Mouse (Mus musculus) lung, embryonic 16.5 days (tissue): ENCODE data around the gene Zfp108. TPM values are rescaled to one million over a fixed set of nuclear protein-coding genes. Genes with fewer than 3 reads are reported as not detected.

Experiments used
- ATAC-seq: fragments of 200-750 bp; cut with Nextera tagmentation; 2 replicates; pipeline ENCODE4 v1.8.0; 2017; ENCODE audit warnings: low read depth, mild to moderate bottlenecking, moderate library complexity
- H3K27ac ChIP-seq: fragments of 300-500 bp; sonication (generic); 2 replicates; pipeline ENCODE4 v1.5.1; 2014; ENCODE audit warnings: mild to moderate bottlenecking, control low read depth, low read length
- H3K27me3 ChIP-seq: fragments of 300-500 bp; sonication (generic); 2 replicates; pipeline ENCODE4 v1.6.1; 2014; ENCODE audit warnings: low read depth, low read length, mixed read lengths; ENCODE audit not compliant: control insufficient read depth, insufficient read depth
- H3K36me3 ChIP-seq: fragments of 300-500 bp; sonication (generic); 2 replicates; pipeline ENCODE4 v1.6.1; 2014; ENCODE audit warnings: low read length; ENCODE audit not compliant: control insufficient read depth, insufficient read depth
- H3K4me1 ChIP-seq: fragments of 300-500 bp; sonication (generic); replicated peaks from 2 replicates; pipeline ENCODE4 v1.6.1; 2014; ENCODE audit warnings: low read length, mixed read lengths; ENCODE audit not compliant: control insufficient read depth, insufficient read depth
- H3K4me2 ChIP-seq: fragments of 300-500 bp; sonication (generic); 2 replicates; pipeline ENCODE4 v1.6.1; 2014; ENCODE audit warnings: low read depth, low read length, control low read depth
- H3K4me3 ChIP-seq: fragments of 300-500 bp; sonication (generic); 2 replicates; pipeline ENCODE4 v1.5.1; 2014; ENCODE audit warnings: mild to moderate bottlenecking, low read length, control low read depth
- H3K9ac ChIP-seq: fragments of 300-500 bp; sonication (generic); 2 replicates; pipeline ENCODE4 v1.6.1; 2014; ENCODE audit warnings: low read length, control low read depth
- H3K9me3 ChIP-seq: fragments of 300-500 bp; sonication (generic); 2 replicates; pipeline ENCODE4 v1.6.1; 2016; ENCODE audit warnings: low read length; ENCODE audit not compliant: control insufficient read depth
- WGBS: fragments of 180-500 bp; shearing (Covaris S2); extraction: QIAGEN DNeasy Blood & Tissue Kit; methylation state at CpG from one replicate; pipeline ENCODE4 v1.1.7; 2014; 5-methylcytosine and 5-hydroxymethylcytosine counted together
- polyA plus RNA-seq: library from polyadenylated mRNA; unstranded; fragments of >200 nt; fragmentation: Nextera tagmentation; extraction: Ambion mirVana; gene quantifications from 2 replicates; pipeline ENCODE4 v1.2.1, GENCODE M21; 2015

The Zfp108 gene
- polyA plus RNA-seq, 1 experiment from 2014 or later, result 3.5 TPM

DNA sequence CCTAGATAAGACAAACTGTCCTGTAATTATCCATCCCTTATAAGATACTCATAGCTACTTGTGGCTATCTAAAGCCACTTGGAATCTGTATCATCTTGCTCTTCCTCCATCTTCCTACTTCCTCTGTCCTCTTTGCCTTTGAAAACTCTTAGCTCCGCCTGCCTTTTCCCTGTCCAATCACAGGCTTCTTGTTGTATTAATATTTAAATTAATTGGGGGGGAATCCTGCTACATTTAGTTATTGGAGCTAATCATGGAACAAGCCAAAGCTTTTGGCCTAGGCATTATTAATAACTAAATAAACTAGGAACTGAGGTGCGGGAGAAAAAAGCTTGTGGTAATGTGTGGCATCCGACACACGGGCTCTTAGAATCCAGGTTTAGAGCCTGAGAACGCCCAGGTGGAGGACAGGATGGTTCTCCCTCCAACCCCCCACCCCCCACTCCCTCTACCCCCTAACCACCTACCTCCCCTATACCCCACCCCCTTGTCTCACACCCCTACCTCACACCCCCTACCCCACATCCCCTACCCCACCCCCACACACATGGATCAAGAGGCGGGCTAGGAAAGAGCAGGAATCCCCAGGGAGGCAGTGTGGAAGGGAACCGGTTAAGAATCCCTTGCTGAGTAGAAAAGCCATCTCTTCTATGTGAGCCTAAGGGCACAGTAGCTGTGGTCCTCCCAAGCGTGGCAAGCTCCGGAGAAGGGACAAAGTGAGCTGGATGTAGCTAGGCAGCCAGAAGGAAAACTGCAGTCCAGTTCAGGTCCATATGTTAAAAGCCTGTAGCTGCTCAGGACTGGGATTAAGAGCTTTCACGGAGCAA lies 25.6 kb downstream of the Zfp108 start:
- whole genome bisulfite sequencing, result 52% methylated on average over 10 of the region's 10 CpGs
- H3K27ac ChIP-seq, result no peak overlapping the region
- H3K9me3 ChIP-seq, result no peaks in the 10 kb centered on the region
- H3K4me1 ChIP-seq, result no peaks in the 10 kb centered on the region
- H3K4me3 ChIP-seq, result no peak overlapping the region
- H3K27me3 ChIP-seq, result no peaks in the 10 kb centered on the region
- no peak for ATAC-seq
- peaks cover 6% of the 10 kb centered on the region; the same call in 1 of the 2 replicates for H3K36me3 ChIP-seq
- no peak overlapping the region for H3K9ac ChIP-seq
- no peak overlapping the region for H3K4me2 ChIP-seq

DNA sequence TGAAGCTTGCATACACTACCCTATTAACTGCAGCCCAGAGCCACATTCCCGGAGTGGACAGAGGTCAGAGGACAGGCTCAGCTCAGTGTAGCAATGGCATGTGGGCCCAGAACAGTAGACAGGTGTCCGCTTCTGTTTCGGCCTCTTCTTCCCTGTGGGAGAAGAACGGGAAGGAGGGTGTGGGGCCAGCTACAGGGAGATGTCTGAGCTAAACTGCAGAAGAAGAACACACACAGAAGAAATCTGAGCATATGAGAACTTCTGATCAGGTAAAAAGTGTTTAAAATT lies 26.2 kb downstream of the Zfp108 start:
- Histone ChIP-seq H3K9ac (no peak overlapping the region), H3K9me3 (no peaks in the 10 kb centered on the region), H3K27me3 (no peaks in the 10 kb centered on the region), H3K4me1 (no peaks in the 10 kb centered on the region), H3K27ac (no peak overlapping the region), H3K4me3 (no peak overlapping the region), H3K4me2 (no peak overlapping the region), H3K36me3 (peaks cover 5% of the 10 kb centered on the region; the same call in 1 of the 2 replicates)
- ATAC-seq, result no peak
- 46% methylated on average over 4 of the region's 4 CpGs for WGBS

DNA sequence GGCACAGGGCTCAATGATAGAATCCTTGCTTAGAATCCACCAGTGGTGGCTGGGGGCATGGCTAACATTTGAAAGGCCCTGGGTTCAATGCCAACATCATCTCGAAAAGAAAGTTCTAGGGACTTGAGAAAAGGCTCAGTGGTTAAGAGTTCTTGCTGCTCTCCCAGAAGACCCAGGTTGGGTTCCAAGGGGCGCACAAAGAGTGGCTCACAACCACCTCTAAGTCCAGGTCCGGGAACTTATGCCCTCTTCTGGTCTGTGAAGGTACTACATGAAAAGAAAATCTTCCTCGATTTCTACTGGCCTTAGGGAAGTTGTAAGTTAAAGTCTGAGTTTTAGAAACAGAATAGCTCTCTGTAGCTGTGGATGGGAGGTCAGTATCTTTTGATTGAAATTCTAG lies 31.5 kb downstream of the Zfp108 start:
- H3K9ac ChIP-seq, result no peak overlapping the region
- H3K9me3 ChIP-seq, result no peaks in the 10 kb centered on the region
- no peak overlapping the region for H3K4me3 ChIP-seq
- H3K4me1 ChIP-seq, result no peaks in the 10 kb centered on the region
- no peak overlapping the region for H3K27ac ChIP-seq
- peaks cover 21% of the 10 kb centered on the region for H3K36me3 ChIP-seq
- H3K4me2 ChIP-seq, result no peak overlapping the region
- ATAC-seq, result no peak
- H3K27me3 ChIP-seq, result no peaks in the 10 kb centered on the region
- 50% methylated on average over 4 of the region's 4 CpGs for WGBS

DNA sequence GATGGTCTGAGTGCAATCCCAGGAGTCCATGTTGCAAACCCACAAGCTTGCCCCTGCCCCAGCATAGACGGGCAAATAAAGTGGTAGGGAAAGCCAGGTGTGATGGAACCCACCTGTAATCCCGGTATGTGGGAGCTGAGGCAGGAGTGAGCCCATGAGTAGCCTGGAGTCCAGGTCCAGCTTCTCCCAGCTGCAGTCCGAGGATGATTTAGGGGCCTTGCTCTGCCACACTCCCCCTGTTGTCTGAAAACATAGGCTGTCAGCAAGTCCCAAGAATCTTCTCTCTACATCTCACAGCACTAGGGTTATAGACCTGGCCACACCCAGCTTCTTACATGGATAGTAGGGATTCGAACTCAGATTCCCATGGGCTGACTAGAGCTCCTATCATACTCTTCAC lies 32.3 kb downstream of the Zfp108 start:
- no peak overlapping the region for H3K27ac ChIP-seq
- no peak overlapping the region for H3K9ac ChIP-seq
- no peaks in the 10 kb centered on the region for H3K4me1 ChIP-seq
- 80% methylated on average over 4 of the region's 4 CpGs for WGBS
- no peaks in the 10 kb centered on the region for H3K9me3 ChIP-seq
- H3K36me3 ChIP-seq, result peaks cover 30% of the 10 kb centered on the region
- H3K4me2 ChIP-seq, result no peak overlapping the region
- no peaks in the 10 kb centered on the region for H3K27me3 ChIP-seq
- no peak overlapping the region for H3K4me3 ChIP-seq
- no peak for ATAC-seq

DNA sequence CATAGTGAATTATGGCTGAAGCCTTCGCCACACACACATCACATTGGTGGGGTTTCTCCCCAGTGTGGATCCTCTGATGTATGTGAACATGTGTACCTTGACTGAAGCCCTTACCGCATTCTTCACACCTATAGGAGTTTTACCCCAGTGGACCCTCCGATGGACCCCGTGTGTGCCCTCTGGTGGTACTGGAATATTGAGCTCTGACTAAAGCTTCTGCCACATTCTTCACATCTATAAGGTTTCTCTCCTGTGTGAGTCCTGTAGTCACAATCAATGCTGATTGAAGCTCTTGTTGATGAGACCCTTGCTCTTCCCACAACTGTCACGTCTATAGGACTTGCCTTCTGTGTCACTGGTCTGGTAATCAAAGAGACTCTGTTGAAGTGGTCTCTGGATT lies 33.1 kb downstream of the Zfp108 start:
- 79% methylated on average over 5 of the region's 5 CpGs for WGBS

DNA sequence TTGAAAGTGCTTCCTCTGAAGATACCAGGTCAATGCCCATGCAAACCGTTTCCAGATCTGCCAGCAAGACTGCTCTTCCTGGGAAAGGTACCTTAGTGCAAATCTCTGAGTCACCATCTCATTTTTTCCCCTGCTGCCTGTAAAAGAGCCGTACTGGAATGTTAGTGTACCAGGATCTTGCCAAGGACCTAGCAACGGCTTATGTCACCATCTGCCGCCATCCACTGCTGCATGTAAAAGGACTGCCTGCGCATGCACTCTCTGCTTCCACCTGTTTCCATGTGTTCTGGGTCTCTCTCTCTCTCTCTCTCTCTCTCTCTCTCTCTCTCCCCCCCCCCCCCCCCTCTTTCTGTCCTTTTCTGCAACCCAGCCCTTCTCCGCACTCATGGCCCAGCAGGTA lies 33.9 kb downstream of the Zfp108 start:
- H3K36me3 ChIP-seq, result peaks cover 43% of the 10 kb centered on the region
- ATAC-seq, result no peak
- no peak overlapping the region for H3K4me3 ChIP-seq
- H3K4me2 ChIP-seq, result no peak overlapping the region
- 84% methylated on average over 6 of the region's 6 CpGs for WGBS
- no peak overlapping the region for H3K9ac ChIP-seq
- H3K4me1 ChIP-seq, result no peaks in the 10 kb centered on the region
- H3K27me3 ChIP-seq, result no peaks in the 10 kb centered on the region
- no peaks in the 10 kb centered on the region for H3K9me3 ChIP-seq
- H3K27ac ChIP-seq, result no peak overlapping the region

More for the DNA sequence above, 33.1 kb downstream of the Zfp108 start:
- H3K4me3 ChIP-seq, result no peak overlapping the region
- ATAC-seq, result no peak
- H3K9me3 ChIP-seq, result no peaks in the 10 kb centered on the region
- no peak overlapping the region for H3K4me2 ChIP-seq
- no peak overlapping the region for H3K27ac ChIP-seq
- no peaks in the 10 kb centered on the region for H3K4me1 ChIP-seq
- peaks cover 37% of the 10 kb centered on the region for H3K36me3 ChIP-seq
- no peaks in the 10 kb centered on the region for H3K27me3 ChIP-seq
- no peak overlapping the region for H3K9ac ChIP-seq

DNA sequence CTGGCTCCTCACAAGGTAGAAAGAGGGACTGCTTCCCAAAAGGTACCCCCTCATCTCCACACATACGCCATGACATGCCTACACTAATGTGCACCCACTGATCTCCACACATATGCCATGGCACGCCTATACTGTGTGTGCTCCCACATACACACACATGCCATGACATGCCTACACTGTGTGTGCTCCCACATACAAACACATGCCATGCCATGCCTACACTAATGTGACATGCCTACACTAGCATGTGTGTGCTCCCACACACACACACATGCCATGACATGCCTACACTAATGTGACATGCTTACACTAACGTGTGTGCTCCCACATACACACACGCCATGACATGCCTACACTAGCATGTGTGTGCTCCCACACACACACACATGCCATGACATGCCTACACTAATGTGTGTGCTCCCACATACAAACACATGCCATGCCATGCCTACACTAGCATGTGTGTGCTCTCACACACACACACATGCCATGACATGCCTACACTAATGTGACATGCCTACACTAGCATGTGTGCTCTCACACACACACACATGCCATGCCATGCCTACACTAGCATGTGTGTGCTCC lies 35.6 kb downstream of the Zfp108 start:
- Histone ChIP-seq H3K27ac (no peak overlapping the region), H3K36me3 (peaks cover 58% of the 10 kb centered on the region), H3K27me3 (no peaks in the 10 kb centered on the region), H3K9ac (no peak overlapping the region), H3K9me3 (no peaks in the 10 kb centered on the region), H3K4me1 (no peaks in the 10 kb centered on the region), H3K4me3 (no peak overlapping the region), H3K4me2 (no peak overlapping the region)
- ATAC-seq, result no peak
- 99% methylated on average over 4 of the region's 4 CpGs for WGBS

DNA sequence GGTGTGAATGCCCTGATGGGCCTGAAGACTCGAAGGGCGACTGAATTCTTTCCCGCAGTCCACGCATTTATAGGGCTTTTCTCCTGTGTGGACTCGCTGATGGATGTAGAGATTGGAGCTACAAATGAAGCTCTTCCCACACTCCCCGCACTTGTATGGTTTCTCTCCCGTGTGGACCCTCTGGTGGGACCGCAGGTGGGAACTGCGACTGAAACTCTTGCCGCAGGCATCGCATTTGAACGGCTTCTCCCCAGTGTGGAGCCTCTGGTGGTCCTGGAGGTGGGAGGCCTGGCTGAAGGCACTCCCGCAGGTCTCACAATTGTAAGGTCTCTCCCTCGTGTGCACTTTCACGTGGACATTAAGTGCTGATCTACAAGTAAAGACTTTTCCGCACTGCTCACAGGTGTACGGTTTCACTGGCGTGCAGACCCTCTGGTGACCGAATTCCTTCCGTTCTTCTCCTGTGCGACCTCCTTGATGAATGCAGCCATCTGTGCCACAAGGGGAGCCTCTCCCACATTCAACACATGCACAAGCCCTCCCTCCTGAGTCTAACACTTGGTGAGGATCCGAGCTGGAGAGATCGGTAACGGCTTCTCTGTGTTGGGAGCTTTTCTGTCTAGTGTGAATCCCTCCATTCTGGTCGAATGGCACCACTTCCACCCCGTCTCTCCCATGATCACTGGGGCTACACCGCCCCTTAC lies 36.9 kb downstream of the Zfp108 start:
- ATAC-seq, result no peak
- Histone ChIP-seq H3K4me2 (no peak overlapping the region), H3K4me1 (no peaks in the 10 kb centered on the region), H3K4me3 (no peak overlapping the region), H3K9ac (no peak overlapping the region), H3K36me3 (peaks cover 70% of the 10 kb centered on the region), H3K27me3 (no peaks in the 10 kb centered on the region), H3K9me3 (no peaks in the 10 kb centered on the region), H3K27ac (no peak overlapping the region)
- WGBS, result 85% methylated on average over 27 of the region's 27 CpGs

DNA sequence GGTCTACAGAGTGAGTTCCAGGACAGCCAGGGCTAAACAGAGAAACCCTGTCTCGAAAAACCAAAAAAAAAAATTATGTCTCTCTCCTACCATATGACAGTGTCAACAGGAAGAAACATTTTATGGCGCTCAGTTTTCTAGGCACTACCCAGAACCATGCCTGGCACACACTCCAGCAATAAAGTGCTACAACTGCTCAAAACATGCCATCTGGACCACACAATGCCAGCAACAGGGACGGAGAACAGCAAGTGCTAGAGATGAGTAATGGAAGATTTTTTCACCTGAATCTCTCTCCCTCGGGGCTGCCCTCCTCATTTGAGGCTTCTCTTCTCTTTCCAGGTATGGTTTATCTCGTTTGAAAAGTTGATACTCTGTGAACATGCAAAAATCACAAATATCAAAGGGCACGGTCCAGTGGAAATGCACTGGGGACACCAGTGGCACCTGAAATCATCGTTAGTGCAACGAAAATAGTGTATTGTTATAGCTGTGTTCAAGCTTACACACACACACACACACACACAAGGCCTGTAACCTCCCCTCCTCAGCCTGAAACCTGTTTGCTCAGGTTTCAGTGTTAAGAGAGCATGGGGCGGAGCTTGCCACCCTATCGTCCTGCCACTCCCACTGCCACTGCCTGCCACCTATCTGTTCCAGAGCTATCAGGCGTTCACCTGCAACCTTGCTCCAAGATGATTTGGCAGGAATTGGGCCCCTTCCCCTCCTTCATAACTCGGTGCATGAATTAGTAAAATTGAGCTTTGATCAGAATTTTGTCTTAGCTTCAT lies 38.7 kb downstream of the Zfp108 start:
- Histone ChIP-seq H3K4me1 (peaks cover 4% of the 10 kb centered on the region), H3K36me3 (peaks cover 66% of the 10 kb centered on the region), H3K4me3 (no peak overlapping the region), H3K27ac (no peak overlapping the region), H3K9me3 (no peaks in the 10 kb centered on the region), H3K27me3 (no peaks in the 10 kb centered on the region), H3K4me2 (no peak overlapping the region), H3K9ac (no peak overlapping the region)
- WGBS, result 79% methylated on average over 12 of the region's 12 CpGs
- ATAC-seq, result no peak
